Mouse (Mus musculus): ENCODE measurements around the gene 1700007K13Rik.
A peak's percentile ranks its signal among the peaks of the same experiment; 100 is the strongest.

- TF ChIP-seq EP300 (optimal IDR thresholded peaks at IDR 0.05), result no peak
- peak; percentile 94 for TF ChIP-seq CTCF (IDR thresholded peaks at IDR 0.05; ENCODE audit: low read depth)
Observed at GRCm38 (mm10) chr2:28514489-28514888, 48.4 kb upstream of the 1700007K13Rik start.
